Mouse (Mus musculus) granulocyte monocyte progenitor cell, adult 5-6 weeks (primary cell): ENCODE data around the gene Zfp710. TPM values are rescaled to one million over a fixed set of nuclear protein-coding genes. Genes with fewer than 3 reads are reported as not detected.
"Not testable (repeated sequence)": the region's sequence is repeated elsewhere in the genome, so short reads cannot be mapped to it uniquely, and the experiment has no call there.

ENCODE experiments used
- ATAC-seq: replicated peaks from 2 replicates; pipeline ENCODE4 v1.8.0; 2016; ENCODE audit warnings: mild to moderate bottlenecking, moderate TSS enrichment, inconsistent platforms; ENCODE audit not compliant: poor library complexity, severe bottlenecking
- total RNA-seq, 2 experiments: library from RNA; stranded (forward) in 1 of 2; stranded (reverse) in 1 of 2; fragments of 200-712, 200-1000 nt in 1 of 2; fragments of >200 nt in 1 of 2; fragmentation: Nextera tagmentation in 1 of 2; gene quantifications; 2 replicates each; pipeline ENCODE4 v1.2.3; 2014 to 2017

The Zfp710 gene
- total RNA-seq (2014; fragmentation: Nextera tagmentation) (26.7 and 27.6 TPM in 2 replicates), total RNA-seq (2017) (13.7 and 24.3 TPM in 2 replicates)

GRCm38 (mm10) chr7:80024521-80025390 is at the start of gene Zfp710:
Zfp710 (plus strand) TSS chr7:80024814.
- ATAC-seq = peak; percentile 70

GRCm38 (mm10) chr7:79975316-79975715 is 49.3 kb upstream of the Zfp710 start:
- ATAC-seq = no peak

- no peak for ATAC-seq
Measured at GRCm38 (mm10) chr7:79986717-79987116, 37.9 kb upstream of the Zfp710 start.

GRCm38 (mm10) chr7:79987745-79988144 is 36.9 kb upstream of the Zfp710 start:
- no peak for ATAC-seq

GRCm38 (mm10) chr7:79988466-79988865 is 36.1 kb upstream of the Zfp710 start:
- ATAC-seq = not testable (repeated sequence)

- peak; percentile 68 for ATAC-seq
Measured at GRCm38 (mm10) chr7:79994476-79994875, 30.1 kb upstream of the Zfp710 start.

GRCm38 (mm10) chr7:79997761-79998160 is 26.9 kb upstream of the Zfp710 start:
- ATAC-seq = no peak

GRCm38 (mm10) chr7:80002353-80003055 is 22.1 kb upstream of the Zfp710 start:
- ATAC-seq = no peak

DNA sequence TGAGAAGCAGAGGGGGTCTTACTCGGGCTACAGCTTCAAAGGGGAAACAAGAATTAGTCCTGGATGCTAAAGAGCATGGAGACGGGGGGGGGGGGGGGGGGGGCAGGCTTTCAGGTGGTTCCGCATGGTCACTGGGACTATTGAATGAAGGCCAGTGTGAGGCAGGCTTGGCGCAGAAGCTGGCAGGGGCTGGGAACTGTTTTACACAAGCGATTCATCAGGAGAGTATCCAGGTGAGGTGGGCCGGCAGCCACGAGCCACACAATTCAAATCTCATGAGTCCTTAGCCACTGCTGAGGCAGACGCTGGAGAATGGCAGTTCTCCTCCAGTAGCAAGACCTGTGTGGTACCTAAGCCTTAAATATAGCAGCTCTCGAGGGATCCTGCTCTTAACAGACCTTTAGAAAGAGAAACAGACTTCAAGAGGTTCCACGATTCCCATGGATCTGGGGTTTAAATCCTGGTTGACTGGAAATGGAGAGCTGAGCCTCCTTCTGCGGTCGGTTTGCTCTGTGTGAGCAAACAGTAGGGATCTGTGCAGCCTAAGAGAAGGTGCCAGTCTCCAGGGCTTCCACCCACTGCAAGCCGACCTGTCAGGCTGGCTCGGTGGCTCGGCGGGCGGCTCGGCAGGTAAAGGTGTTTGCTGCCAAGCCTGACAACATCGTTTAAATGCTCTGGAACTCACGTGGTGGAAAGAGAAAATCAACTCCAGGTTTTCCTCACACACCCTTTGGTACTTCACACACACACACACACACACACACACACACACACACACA is 19.6 kb upstream of the Zfp710 start:
- no peak for ATAC-seq

DNA sequence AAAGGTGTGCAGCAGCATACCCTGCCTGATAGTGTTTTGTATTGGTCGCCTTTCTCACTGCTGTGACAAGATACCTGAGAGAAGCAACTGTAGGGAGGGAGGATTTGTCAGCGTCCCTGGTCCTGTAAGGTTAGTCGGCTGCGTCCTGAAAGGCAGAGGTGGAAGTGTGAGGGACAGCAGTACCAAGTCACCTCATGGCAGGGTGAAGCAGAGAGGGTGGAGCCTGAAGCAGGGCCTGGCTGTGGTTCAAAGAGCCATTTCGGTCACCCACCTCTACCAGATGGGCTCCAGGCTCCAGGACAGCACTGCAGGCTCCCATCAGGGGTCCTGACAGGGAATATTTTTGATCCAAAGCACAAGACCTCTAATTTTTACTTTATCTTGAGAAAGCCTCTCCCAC is 13.9 kb upstream of the Zfp710 start:
- ATAC-seq = no peak

- peak; percentile 55 for ATAC-seq
Measured at GRCm38 (mm10) chr7:80011470-80011869, 13.1 kb upstream of the Zfp710 start.

GRCm38 (mm10) chr7:80013884-80014550 is 10.6 kb upstream of the Zfp710 start:
- peak; percentile 59 for ATAC-seq

DNA sequence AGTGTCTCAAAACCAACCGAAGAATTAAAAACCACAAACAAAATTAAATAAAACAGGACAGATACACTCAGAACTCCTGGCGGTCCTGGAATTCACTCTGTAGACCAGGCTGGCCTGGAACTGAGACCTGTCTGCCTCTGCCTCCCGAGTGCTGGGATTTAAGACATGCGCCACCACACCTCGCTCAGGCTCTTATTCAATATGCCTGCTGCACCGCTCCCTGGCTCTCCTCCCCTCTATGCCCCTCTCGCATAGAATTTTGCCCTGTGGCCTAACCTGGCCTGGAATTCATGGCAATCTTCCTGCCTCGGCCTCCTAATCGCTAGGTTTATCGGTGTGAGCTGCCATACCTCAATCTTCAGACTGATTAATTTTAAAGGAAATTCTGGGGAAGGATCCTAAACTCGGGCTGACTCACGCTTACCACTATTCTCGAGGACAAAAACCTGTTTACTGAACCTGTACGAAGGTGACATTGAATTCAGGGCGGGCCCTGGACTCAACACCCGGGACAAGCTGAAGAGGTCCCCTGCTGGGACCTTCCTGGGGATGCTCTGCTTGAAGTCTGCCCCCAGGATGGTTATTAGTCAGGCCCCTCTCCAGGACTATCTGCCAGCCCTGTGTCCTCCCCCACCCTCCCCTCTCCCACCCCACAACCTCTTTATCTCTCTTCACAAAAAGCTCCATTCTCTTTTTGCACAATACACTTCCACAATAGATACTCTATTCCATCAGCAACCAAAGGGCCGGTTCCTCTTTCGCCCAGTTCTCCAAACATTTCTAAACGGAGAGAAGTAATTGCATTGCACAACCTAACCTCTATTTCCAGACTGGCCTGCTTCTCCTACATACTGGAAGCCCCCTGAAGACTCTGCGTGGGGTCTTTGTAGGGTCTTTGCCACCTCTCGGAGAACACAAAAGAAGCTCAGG is 9.5 kb upstream of the Zfp710 start:
- peak; percentile 73 for ATAC-seq

DNA sequence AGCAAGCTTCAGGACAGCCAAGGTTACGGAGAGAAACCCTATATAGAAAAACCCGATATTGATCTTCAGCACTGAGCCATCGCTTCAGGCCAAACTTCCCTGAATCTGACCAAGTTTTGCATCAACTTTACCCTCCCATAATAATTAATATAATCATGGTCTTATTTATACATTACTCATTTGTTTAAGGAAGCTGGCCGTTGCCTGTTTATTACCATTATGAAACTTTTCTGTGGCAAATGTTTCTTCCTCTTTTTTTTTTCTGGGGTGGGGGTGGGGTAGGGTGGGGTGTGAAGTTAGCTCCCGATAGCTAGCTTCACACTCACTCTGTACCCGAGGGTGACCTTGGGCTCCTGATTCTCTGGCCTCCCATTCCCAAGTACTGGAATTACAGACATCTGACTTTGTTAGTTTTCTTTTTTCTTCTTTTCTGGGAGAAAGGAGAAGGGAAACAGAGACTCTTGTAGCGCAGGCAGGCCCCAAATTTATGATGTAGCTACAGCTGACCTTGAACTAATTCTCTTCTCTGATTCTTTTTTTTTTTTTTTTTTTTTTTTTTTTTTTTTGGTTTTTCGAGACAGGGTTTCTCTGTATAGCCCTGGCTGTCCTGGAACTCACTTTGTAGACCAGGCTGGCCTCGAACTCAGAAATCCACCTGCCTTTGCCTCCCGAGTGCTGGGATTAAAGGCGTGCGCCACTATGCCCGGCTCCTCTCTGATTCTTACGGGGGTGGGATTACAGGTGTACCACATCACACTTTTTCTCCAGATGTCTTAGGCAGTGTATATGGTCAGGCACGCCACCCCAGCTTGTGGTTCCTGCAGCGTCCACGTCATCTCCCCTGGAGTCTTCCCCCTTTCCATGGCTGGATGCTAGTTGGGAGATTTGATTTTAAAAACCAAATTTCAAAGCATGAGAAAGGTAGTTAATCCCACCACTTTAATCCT is 5.8 kb upstream of the Zfp710 start:
- ATAC-seq = peak; percentile 49

DNA sequence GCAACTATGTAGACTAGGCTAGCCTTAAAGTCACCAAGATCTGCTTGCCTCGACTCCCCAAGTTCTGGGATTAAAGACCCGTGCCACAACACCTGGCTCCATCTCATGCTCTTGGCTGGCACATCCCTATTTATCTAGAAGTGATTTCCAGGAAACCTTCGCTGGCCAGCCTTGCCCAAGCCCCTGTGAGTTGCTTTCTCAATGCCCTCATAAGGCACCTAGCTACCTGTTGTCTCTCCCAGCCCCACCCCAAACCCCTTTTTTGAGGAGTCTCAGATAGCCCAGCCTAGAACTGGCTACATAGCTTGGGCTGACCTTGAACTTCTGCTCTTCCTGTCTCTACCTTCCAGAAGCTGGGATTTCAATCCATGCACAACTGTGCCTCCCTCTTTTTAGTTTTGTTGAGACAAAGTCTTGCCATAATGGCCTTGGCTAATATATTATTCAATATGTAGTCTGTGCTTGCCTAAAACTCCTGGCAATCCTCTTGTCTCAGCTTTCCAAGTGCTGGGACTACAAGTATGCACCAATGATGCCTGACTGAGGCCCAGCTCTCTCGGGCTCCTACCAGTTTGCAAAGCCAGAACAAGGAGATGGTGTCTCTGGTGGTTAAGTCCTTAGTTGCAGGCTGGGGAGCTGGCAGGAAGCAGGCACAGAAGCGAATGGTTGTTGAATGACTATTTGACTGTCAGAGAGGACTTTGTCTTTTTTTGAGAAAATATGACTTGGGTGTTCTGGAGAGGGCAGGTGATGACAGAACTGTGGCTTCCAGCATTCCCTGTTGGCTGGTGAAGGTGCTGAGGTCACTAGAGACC is 786 bp upstream of the Zfp710 start:
- ATAC-seq = peak; percentile 26

DNA sequence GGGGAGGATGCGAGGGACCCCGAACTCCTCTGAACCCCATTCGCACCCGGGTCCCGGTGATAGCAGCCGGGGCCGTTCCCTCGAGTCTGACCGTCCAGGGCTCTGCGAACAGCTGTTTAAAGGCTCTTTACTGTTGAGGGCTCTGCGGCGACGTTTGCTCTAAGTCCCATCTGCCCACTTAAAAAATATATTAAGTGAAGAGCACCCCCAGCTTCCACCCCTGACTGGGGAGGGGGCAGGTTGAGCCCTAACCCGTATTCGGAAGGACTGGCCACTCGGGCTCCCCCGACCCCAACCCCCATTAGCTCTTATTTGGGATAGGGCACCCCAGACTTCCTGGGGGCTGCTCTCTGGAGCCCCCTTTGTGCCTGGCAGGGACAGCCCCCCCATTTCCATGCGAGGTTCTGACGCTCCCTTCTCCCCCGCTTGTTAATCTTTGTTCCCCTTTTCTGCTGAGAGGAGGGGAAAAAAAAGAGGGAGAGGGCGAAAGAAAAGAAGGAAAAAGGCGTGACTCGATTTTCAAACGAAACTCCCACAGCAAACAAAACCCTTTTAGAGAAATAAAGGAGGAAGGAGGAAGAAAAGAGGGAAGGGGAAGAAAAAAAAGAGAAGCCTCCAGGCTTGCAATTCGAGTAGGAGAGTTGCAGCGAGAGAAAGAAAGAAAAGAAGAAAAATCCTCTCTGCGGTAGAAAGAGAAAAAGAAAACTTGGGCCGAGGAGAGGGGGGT is 940 bp downstream of the Zfp710 start:
- ATAC-seq = peak; percentile 16
